Mouse (Mus musculus): ENCODE measurements around the gene Aqp3.

- no peak for TF ChIP-seq POLR2A (IDR thresholded peaks at IDR 0.05; ENCODE audit: low read depth, low read length)
- TF ChIP-seq CTCF (IDR thresholded peaks at IDR 0.05; ENCODE audit: borderline replicate concordance, insufficient read depth, low read length), result no peak
These were observed 44.6 kb upstream of the Aqp3 start for GRCm38 (mm10) chr4:41142601-41143000.
